Mouse (Mus musculus) megakaryocyte, embryonic 14.5 days (primary cell): ENCODE data around the gene Dhcr24. TPM values are rescaled to one million over a fixed set of nuclear protein-coding genes. Genes with fewer than 3 reads are reported as not detected.

Experiments used
- H3K27me3 ChIP-seq: replicated peaks from 2 replicates; pipeline ENCODE3; 2012; ENCODE audit warnings: inconsistent platforms
- H3K36me3 ChIP-seq: replicated peaks from 2 replicates; pipeline ENCODE3; 2012; ENCODE audit warnings: low read length, inconsistent platforms, mixed read lengths
- H3K4me1 ChIP-seq: 2 replicates; pipeline ENCODE4 v1.6.1; 2012; ENCODE audit warnings: inconsistent platforms
- H3K4me3 ChIP-seq: replicated peaks from 2 replicates; pipeline ENCODE3; 2012; ENCODE audit warnings: moderate library complexity, mild to moderate bottlenecking, inconsistent platforms
- H3K9me3 ChIP-seq: 2 replicates; pipeline ENCODE4 v1.6.1; 2012; ENCODE audit warnings: inconsistent platforms
- FLI1 ChIP-seq: IDR thresholded peaks from 2 replicates; pipeline ENCODE4 v1.6.1; 2012; ENCODE audit warnings: low read length, inconsistent platforms, mixed read lengths
- GATA1 ChIP-seq: IDR thresholded peaks from 3 replicates; pipeline ENCODE4 v1.6.1; 2012; ENCODE audit warnings: mixed read lengths, low read length, inconsistent platforms, borderline replicate concordance
- polyA plus RNA-seq: library from polyadenylated mRNA; stranded (reverse); fragments of >175 nt; gene quantifications from 2 replicates; pipeline ENCODE4 v1.2.3, GENCODE M21; 2012; ENCODE audit warnings: low replicate concordance; ENCODE audit not compliant: insufficient read depth

Gene Dhcr24
- polyA plus RNA-seq, 1 experiment, result 125 TPM

- Histone ChIP-seq H3K9me3 (no peaks in the 10 kb centered on the region), H3K4me1 (peaks cover 67% of the 10 kb centered on the region), H3K36me3 (peaks cover 100% of the 10 kb centered on the region), H3K4me3 (no peak overlapping the region), H3K27me3 (no peaks in the 10 kb centered on the region)
- TF ChIP-seq FLI1 (no peak), GATA1 (no peak)
Observed at GRCm38 (mm10) chr4:106581176-106581864, 20.5 kb downstream of the Dhcr24 start.

- no peaks in the 10 kb centered on the region for H3K9me3 ChIP-seq
- H3K4me1 ChIP-seq, result peaks cover 61% of the 10 kb centered on the region
- H3K27me3 ChIP-seq, result no peaks in the 10 kb centered on the region
- H3K4me3 ChIP-seq, result peak overlapping the region; percentile 50
- TF ChIP-seq GATA1, result no peak
- TF ChIP-seq FLI1, result no peak
- peaks cover 100% of the 10 kb centered on the region for H3K36me3 ChIP-seq
Observed at GRCm38 (mm10) chr4:106581865-106582204, 21.0 kb downstream of the Dhcr24 start.

GRCm38 (mm10) chr4:106582428-106583153, 21.8 kb downstream of the Dhcr24 start:
- peaks cover 100% of the 10 kb centered on the region for H3K36me3 ChIP-seq
- no peaks in the 10 kb centered on the region for H3K27me3 ChIP-seq
- TF ChIP-seq FLI1, result no peak
- no peak for TF ChIP-seq GATA1
- peaks cover 60% of the 10 kb centered on the region for H3K4me1 ChIP-seq
- H3K4me3 ChIP-seq, result no peak overlapping the region
- no peaks in the 10 kb centered on the region for H3K9me3 ChIP-seq

GRCm38 (mm10) chr4:106584665-106585064, 23.8 kb downstream of the Dhcr24 start:
- Histone ChIP-seq H3K4me1 (peaks cover 57% of the 10 kb centered on the region), H3K4me3 (no peak overlapping the region), H3K9me3 (no peaks in the 10 kb centered on the region), H3K36me3 (peaks cover 100% of the 10 kb centered on the region), H3K27me3 (no peaks in the 10 kb centered on the region)
- no peak for TF ChIP-seq FLI1
- no peak for TF ChIP-seq GATA1

GRCm38 (mm10) chr4:106587075-106587474, 26.2 kb downstream of the Dhcr24 start:
- Histone ChIP-seq H3K27me3 (no peaks in the 10 kb centered on the region), H3K4me3 (no peak overlapping the region), H3K4me1 (peaks cover 39% of the 10 kb centered on the region), H3K9me3 (no peaks in the 10 kb centered on the region), H3K36me3 (peaks cover 94% of the 10 kb centered on the region)
- TF ChIP-seq FLI1 (no peak), GATA1 (no peak)

GRCm38 (mm10) chr4:106590142-106590541, 29.3 kb downstream of the Dhcr24 start:
- peaks cover 64% of the 10 kb centered on the region for H3K36me3 ChIP-seq
- H3K4me3 ChIP-seq, result no peak overlapping the region
- H3K27me3 ChIP-seq, result peaks cover 4% of the 10 kb centered on the region
- peaks cover 30% of the 10 kb centered on the region; the same call in 1 of the 2 replicates for H3K4me1 ChIP-seq
- H3K9me3 ChIP-seq, result no peaks in the 10 kb centered on the region
- no peak for TF ChIP-seq GATA1
- TF ChIP-seq FLI1, result no peak

- H3K4me1 ChIP-seq, result peaks cover 30% of the 10 kb centered on the region; the same call in 1 of the 2 replicates
- peaks cover 7% of the 10 kb centered on the region; the same call in 1 of the 2 replicates for H3K9me3 ChIP-seq
- H3K4me3 ChIP-seq, result no peak overlapping the region
- peaks cover 56% of the 10 kb centered on the region for H3K36me3 ChIP-seq
- no peak for TF ChIP-seq GATA1
- TF ChIP-seq FLI1, result no peak
- H3K27me3 ChIP-seq, result peaks cover 4% of the 10 kb centered on the region
Observed at GRCm38 (mm10) chr4:106590871-106591270, 30.0 kb downstream of the Dhcr24 start.

- Histone ChIP-seq H3K36me3 (peaks cover 29% of the 10 kb centered on the region), H3K4me1 (peaks cover 17% of the 10 kb centered on the region; the same call in 1 of the 2 replicates)
- TF ChIP-seq GATA1 (no peak), FLI1 (no peak)
Observed at GRCm38 (mm10) chr4:106593636-106594035, 32.8 kb downstream of the Dhcr24 start.

GRCm38 (mm10) chr4:106596200-106596599, 35.4 kb downstream of the Dhcr24 start:
- peaks cover 3% of the 10 kb centered on the region for H3K36me3 ChIP-seq
- TF ChIP-seq GATA1 (no peak), FLI1 (no peak)
- peaks cover 10% of the 10 kb centered on the region for H3K27me3 ChIP-seq
- H3K4me3 ChIP-seq, result no peak overlapping the region
- peaks cover 7% of the 10 kb centered on the region; the same call in 1 of the 2 replicates for H3K4me1 ChIP-seq
- peaks cover 9% of the 10 kb centered on the region; the same call in 1 of the 2 replicates for H3K9me3 ChIP-seq

More at GRCm38 (mm10) chr4:106593636-106594035, 32.8 kb downstream of the Dhcr24 start:
- Histone ChIP-seq H3K27me3 (peaks cover 10% of the 10 kb centered on the region), H3K9me3 (peaks cover 9% of the 10 kb centered on the region; the same call in 1 of the 2 replicates), H3K4me3 (no peak overlapping the region)

GRCm38 (mm10) chr4:106597055-106597454, 36.2 kb downstream of the Dhcr24 start:
- no peaks in the 10 kb centered on the region for H3K36me3 ChIP-seq
- H3K4me3 ChIP-seq, result no peak overlapping the region
- H3K4me1 ChIP-seq, result peaks cover 5% of the 10 kb centered on the region; the same call in 1 of the 2 replicates
- no peak for TF ChIP-seq GATA1
- no peak for TF ChIP-seq FLI1
- H3K9me3 ChIP-seq, result peaks cover 10% of the 10 kb centered on the region; the same call in 1 of the 2 replicates
- peaks cover 10% of the 10 kb centered on the region for H3K27me3 ChIP-seq
